Mouse (Mus musculus): Measurements from ENCODE around the gene Ptprg. TPM values are rescaled to one million over a fixed set of nuclear protein-coding genes. Genes with fewer than 3 reads are reported as not detected.

Gene Ptprg
- polyA plus RNA-seq, 1 experiment from 2014 or later, result 20.8 TPM

DNA sequence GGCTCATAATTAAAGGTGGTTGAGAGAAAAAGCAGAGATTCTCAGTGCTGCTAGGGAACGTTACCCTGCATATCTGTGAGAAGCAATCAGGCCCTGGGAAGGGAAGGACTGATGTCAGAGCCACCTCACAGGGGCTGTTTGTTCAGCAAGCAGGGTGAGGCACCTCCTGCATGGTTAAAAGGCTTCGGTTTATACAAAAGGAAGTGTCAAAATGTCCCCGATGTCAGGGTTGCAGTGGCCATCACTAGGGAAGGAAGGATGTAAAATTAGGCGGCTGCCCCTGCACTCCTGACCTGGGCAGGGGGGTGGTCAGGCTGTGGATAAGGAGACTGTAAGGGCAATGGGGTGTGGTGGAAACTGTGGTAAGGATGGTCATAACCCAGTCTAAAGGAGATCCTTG lies 583.2 kb downstream of the Ptprg start:
- ATAC-seq (ENCODE audit: insufficient read depth, low FRiP score), result no peak
- no peak overlapping the region for H3K4me3 ChIP-seq (replicated peaks; ENCODE audit: low read length)
- H3K27ac ChIP-seq (ENCODE audit: low read length), result no peak overlapping the region
- H3K4me2 ChIP-seq (ENCODE audit: low read depth, low read length), result no peak overlapping the region
- 41% methylated on average over 4 of the region's 4 CpGs for WGBS
- no peaks in the 10 kb centered on the region for H3K36me3 ChIP-seq (ENCODE audit: control insufficient read depth, insufficient read depth, low read length)
- no peaks in the 10 kb centered on the region for H3K27me3 ChIP-seq (ENCODE audit: control insufficient read depth, insufficient read depth, low read length)
- H3K4me1 ChIP-seq (ENCODE audit: control insufficient read depth, insufficient read depth, low read length), result no peaks in the 10 kb centered on the region
- no peak overlapping the region for H3K9ac ChIP-seq (ENCODE audit: low read length)
- no peaks in the 10 kb centered on the region for H3K9me3 ChIP-seq (replicated peaks; ENCODE audit: control insufficient read depth, low read length)

DNA sequence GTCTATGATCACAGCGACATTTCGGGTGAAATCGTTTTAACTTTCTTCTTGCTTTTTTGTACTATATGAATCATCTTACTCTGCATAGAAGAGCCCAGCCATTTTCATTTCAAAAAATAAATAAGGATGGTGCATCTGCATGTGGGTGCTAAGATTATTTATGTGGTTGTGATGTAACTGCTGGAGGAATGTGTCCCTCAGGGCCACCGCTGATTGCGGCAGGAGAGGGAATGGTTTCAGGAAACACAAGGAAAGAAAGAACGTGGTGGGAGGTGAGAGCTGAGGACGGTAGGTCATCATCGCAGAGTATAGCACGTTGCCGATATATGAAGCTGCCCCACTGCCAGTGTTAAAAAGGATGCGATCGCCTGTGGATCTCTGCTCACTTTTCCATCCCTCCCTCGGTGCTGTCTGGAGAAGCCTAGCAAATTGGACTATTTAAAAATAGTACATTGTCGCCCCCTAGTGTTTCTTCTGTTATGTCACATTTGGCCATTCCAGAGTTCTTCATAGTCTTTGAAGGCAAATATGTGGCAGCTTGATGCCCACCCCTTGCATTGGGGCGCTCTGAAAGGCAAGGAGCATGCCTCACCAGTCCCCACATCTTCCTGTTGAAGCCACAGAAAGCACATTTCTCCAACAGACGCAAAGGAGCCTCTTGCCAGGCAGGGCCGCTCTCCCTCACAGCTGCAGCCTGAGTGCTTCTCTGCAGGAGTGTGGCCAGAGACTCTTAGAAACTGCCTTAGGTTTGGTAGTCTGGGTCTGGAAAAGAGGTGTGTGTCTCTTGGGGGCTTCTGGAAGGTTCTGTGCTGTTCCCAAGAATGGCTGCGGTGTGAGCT lies 586.5 kb downstream of the Ptprg start:
- Histone ChIP-seq H3K27ac (ENCODE audit: low read length) (no peak overlapping the region), H3K4me3 (replicated peaks; ENCODE audit: low read length) (no peak overlapping the region), H3K4me2 (ENCODE audit: low read depth, low read length) (no peak overlapping the region), H3K9ac (ENCODE audit: low read length) (no peak overlapping the region), H3K36me3 (ENCODE audit: control insufficient read depth, insufficient read depth, low read length) (no peaks in the 10 kb centered on the region), H3K27me3 (ENCODE audit: control insufficient read depth, insufficient read depth, low read length) (no peaks in the 10 kb centered on the region), H3K9me3 (replicated peaks; ENCODE audit: control insufficient read depth, low read length) (no peaks in the 10 kb centered on the region), H3K4me1 (ENCODE audit: control insufficient read depth, insufficient read depth, low read length) (no peaks in the 10 kb centered on the region; the same call in 1 of the 2 replicates)
- peak; percentile 40; the same call in 1 of the 2 replicates for ATAC-seq (ENCODE audit: insufficient read depth, low FRiP score)
- 43% methylated on average over 18 of the region's 18 CpGs for WGBS

DNA sequence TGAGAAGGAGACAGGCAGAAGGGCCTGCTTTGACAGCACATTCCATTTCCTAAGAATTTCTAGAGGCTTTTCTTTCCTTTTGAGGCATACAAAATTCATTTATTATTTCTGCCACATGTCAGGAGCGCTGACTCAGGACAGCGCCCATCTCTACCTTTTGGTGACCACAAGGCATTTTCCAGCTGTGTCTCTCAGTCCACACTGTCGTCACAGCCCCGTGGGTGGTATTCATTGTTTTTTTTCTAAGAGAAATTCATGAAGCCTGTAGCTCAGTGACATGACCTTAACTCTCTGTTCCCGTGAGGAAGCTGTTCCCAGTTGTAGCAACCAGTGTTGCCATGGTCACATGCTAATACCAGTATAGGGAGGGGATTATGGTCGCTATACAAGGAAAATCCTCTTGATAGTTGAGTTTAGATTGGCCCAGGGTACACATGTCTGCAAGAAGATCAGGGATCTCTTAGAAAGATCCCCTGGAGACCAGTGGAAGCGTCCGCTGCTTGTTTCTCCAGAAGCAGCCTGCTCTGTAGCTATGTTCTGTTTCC lies 590.7 kb downstream of the Ptprg start:
- Histone ChIP-seq H3K9ac (ENCODE audit: low read length) (no peak overlapping the region), H3K4me1 (ENCODE audit: control insufficient read depth, insufficient read depth, low read length) (no peaks in the 10 kb centered on the region; the same call in 1 of the 2 replicates), H3K4me2 (ENCODE audit: low read depth, low read length) (no peak overlapping the region), H3K27me3 (ENCODE audit: control insufficient read depth, insufficient read depth, low read length) (no peaks in the 10 kb centered on the region), H3K4me3 (replicated peaks; ENCODE audit: low read length) (no peak overlapping the region), H3K9me3 (replicated peaks; ENCODE audit: control insufficient read depth, low read length) (no peaks in the 10 kb centered on the region), H3K36me3 (ENCODE audit: control insufficient read depth, insufficient read depth, low read length) (no peaks in the 10 kb centered on the region), H3K27ac (ENCODE audit: low read length) (no peak overlapping the region)
- 59% methylated on average over 8 of the region's 8 CpGs for WGBS
- ATAC-seq (ENCODE audit: insufficient read depth, low FRiP score), result no peak

GRCm38 (mm10) chr14:12145919-12146318 lies 592.6 kb downstream of the Ptprg start:
- 89% methylated on average over 3 of the region's 3 CpGs for WGBS
- no peak for ATAC-seq (ENCODE audit: insufficient read depth, low FRiP score)
- H3K4me3 ChIP-seq (replicated peaks; ENCODE audit: low read length), result no peak overlapping the region

DNA sequence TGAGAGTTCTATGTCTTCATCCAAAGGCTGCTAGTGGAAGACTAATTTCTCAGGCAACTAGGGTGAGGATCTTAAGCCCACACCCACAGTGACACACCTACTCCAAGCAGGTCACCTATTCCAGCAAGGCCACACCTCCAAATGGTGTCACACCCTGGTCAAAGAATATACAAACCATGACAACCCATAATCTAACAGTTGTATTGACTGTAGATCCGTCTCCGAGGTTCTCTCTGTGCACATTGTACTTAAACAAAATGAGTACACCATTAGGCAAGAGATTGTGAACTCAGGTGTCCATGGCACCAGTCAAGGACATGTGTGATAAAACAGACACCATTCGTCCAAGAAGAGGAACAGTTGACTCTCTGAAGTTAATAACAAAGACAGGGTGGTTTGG lies 596.2 kb downstream of the Ptprg start:
- H3K9me3 ChIP-seq (replicated peaks; ENCODE audit: control insufficient read depth, low read length), result no peaks in the 10 kb centered on the region
- ATAC-seq (ENCODE audit: insufficient read depth, low FRiP score), result no peak
- no peak overlapping the region for H3K4me3 ChIP-seq (replicated peaks; ENCODE audit: low read length)
- H3K36me3 ChIP-seq (ENCODE audit: control insufficient read depth, insufficient read depth, low read length), result no peaks in the 10 kb centered on the region
- H3K9ac ChIP-seq (ENCODE audit: low read length), result no peak overlapping the region
- 63% methylated on average over 3 of the region's 3 CpGs for WGBS
- no peak overlapping the region for H3K27ac ChIP-seq (ENCODE audit: low read length)
- H3K27me3 ChIP-seq (ENCODE audit: control insufficient read depth, insufficient read depth, low read length), result no peaks in the 10 kb centered on the region
- no peaks in the 10 kb centered on the region for H3K4me1 ChIP-seq (ENCODE audit: control insufficient read depth, insufficient read depth, low read length)
- no peak overlapping the region for H3K4me2 ChIP-seq (ENCODE audit: low read depth, low read length)

More at GRCm38 (mm10) chr14:12145919-12146318, 592.6 kb downstream of the Ptprg start:
- H3K9me3 ChIP-seq (replicated peaks; ENCODE audit: control insufficient read depth, low read length), result no peaks in the 10 kb centered on the region
- H3K27ac ChIP-seq (ENCODE audit: low read length), result no peak overlapping the region
- H3K27me3 ChIP-seq (ENCODE audit: control insufficient read depth, insufficient read depth, low read length), result no peaks in the 10 kb centered on the region
- H3K36me3 ChIP-seq (ENCODE audit: control insufficient read depth, insufficient read depth, low read length), result no peaks in the 10 kb centered on the region
- H3K4me1 ChIP-seq (ENCODE audit: control insufficient read depth, insufficient read depth, low read length), result no peaks in the 10 kb centered on the region; the same call in 1 of the 2 replicates
- H3K9ac ChIP-seq (ENCODE audit: low read length), result no peak overlapping the region
- H3K4me2 ChIP-seq (ENCODE audit: low read depth, low read length), result no peak overlapping the region

GRCm38 (mm10) chr14:12151927-12152326 lies 598.6 kb downstream of the Ptprg start:
- Histone ChIP-seq H3K9me3 (replicated peaks; ENCODE audit: control insufficient read depth, low read length) (no peaks in the 10 kb centered on the region), H3K27me3 (ENCODE audit: control insufficient read depth, insufficient read depth, low read length) (no peaks in the 10 kb centered on the region), H3K4me1 (ENCODE audit: control insufficient read depth, insufficient read depth, low read length) (no peaks in the 10 kb centered on the region), H3K4me3 (replicated peaks; ENCODE audit: low read length) (no peak overlapping the region), H3K4me2 (ENCODE audit: low read depth, low read length) (no peak overlapping the region), H3K27ac (ENCODE audit: low read length) (no peak overlapping the region), H3K36me3 (ENCODE audit: control insufficient read depth, insufficient read depth, low read length) (no peaks in the 10 kb centered on the region), H3K9ac (ENCODE audit: low read length) (no peak overlapping the region)
- peak; percentile 62; the same call in 1 of the 2 replicates for ATAC-seq (ENCODE audit: insufficient read depth, low FRiP score)
- 35% methylated on average over 3 of the region's 3 CpGs for WGBS

GRCm38 (mm10) chr14:12152748-12153147 lies 599.4 kb downstream of the Ptprg start:
- H3K36me3 ChIP-seq (ENCODE audit: control insufficient read depth, insufficient read depth, low read length), result no peaks in the 10 kb centered on the region
- H3K9ac ChIP-seq (ENCODE audit: low read length), result no peak overlapping the region
- H3K27me3 ChIP-seq (ENCODE audit: control insufficient read depth, insufficient read depth, low read length), result no peaks in the 10 kb centered on the region
- 93% methylated on average over 6 of the region's 6 CpGs for WGBS
- no peaks in the 10 kb centered on the region for H3K4me1 ChIP-seq (ENCODE audit: control insufficient read depth, insufficient read depth, low read length)
- H3K4me3 ChIP-seq (replicated peaks; ENCODE audit: low read length), result no peak overlapping the region
- H3K27ac ChIP-seq (ENCODE audit: low read length), result no peak overlapping the region
- no peak overlapping the region for H3K4me2 ChIP-seq (ENCODE audit: low read depth, low read length)
- ATAC-seq (ENCODE audit: insufficient read depth, low FRiP score), result no peak
- no peaks in the 10 kb centered on the region for H3K9me3 ChIP-seq (replicated peaks; ENCODE audit: control insufficient read depth, low read length)

- Histone ChIP-seq H3K9ac (ENCODE audit: low read length) (no peak overlapping the region), H3K9me3 (replicated peaks; ENCODE audit: control insufficient read depth, low read length) (no peaks in the 10 kb centered on the region), H3K27ac (ENCODE audit: low read length) (no peak overlapping the region), H3K4me1 (ENCODE audit: control insufficient read depth, insufficient read depth, low read length) (no peaks in the 10 kb centered on the region), H3K4me3 (replicated peaks; ENCODE audit: low read length) (no peak overlapping the region), H3K36me3 (ENCODE audit: control insufficient read depth, insufficient read depth, low read length) (no peaks in the 10 kb centered on the region), H3K27me3 (ENCODE audit: control insufficient read depth, insufficient read depth, low read length) (no peaks in the 10 kb centered on the region), H3K4me2 (ENCODE audit: low read depth, low read length) (no peak overlapping the region)
- no peak for ATAC-seq (ENCODE audit: insufficient read depth, low FRiP score)
- 87% methylated on average over 13 of the region's 13 CpGs for WGBS
Measured at GRCm38 (mm10) chr14:12153599-12153998, 600.3 kb downstream of the Ptprg start.

- peak; percentile 82 for ATAC-seq (ENCODE audit: insufficient read depth, low FRiP score)
- Histone ChIP-seq H3K4me2 (ENCODE audit: low read depth, low read length) (no peak overlapping the region), H3K9ac (ENCODE audit: low read length) (no peak overlapping the region), H3K27ac (ENCODE audit: low read length) (peak overlapping the region; percentile 81), H3K4me1 (ENCODE audit: control insufficient read depth, insufficient read depth, low read length) (peaks cover 9% of the 10 kb centered on the region), H3K9me3 (replicated peaks; ENCODE audit: control insufficient read depth, low read length) (no peaks in the 10 kb centered on the region), H3K4me3 (replicated peaks; ENCODE audit: low read length) (no peak overlapping the region), H3K36me3 (ENCODE audit: control insufficient read depth, insufficient read depth, low read length) (no peaks in the 10 kb centered on the region), H3K27me3 (ENCODE audit: control insufficient read depth, insufficient read depth, low read length) (no peaks in the 10 kb centered on the region)
- 72% methylated on average over 14 of the region's 14 CpGs for WGBS
Measured at GRCm38 (mm10) chr14:12161738-12162310, 608.5 kb downstream of the Ptprg start.
